Mouse (Mus musculus) splenic B cell, adult 2 months (primary cell): ENCODE results near the gene Ftcd.

Experiments used
- DNase-seq: peaks from one replicate; pipeline ENCODE4 v3.0.0-alpha.2; 2011; ENCODE audit warnings: low read depth, low spot score
- H3K27me3 ChIP-seq: 2 replicates; pipeline ENCODE4 v1.6.1; 2012; ENCODE audit warnings: mild to moderate bottlenecking, low read length, moderate library complexity, mixed read lengths; ENCODE audit not compliant: control insufficient read depth, poor library complexity, insufficient read depth, severe bottlenecking
- H3K36me3 ChIP-seq: 2 replicates; pipeline ENCODE4 v1.6.1; 2012; ENCODE audit warnings: mild to moderate bottlenecking, low read length, moderate library complexity, mixed read lengths; ENCODE audit not compliant: control insufficient read depth, poor library complexity, insufficient read depth, severe bottlenecking

Gene Ftcd

DNA sequence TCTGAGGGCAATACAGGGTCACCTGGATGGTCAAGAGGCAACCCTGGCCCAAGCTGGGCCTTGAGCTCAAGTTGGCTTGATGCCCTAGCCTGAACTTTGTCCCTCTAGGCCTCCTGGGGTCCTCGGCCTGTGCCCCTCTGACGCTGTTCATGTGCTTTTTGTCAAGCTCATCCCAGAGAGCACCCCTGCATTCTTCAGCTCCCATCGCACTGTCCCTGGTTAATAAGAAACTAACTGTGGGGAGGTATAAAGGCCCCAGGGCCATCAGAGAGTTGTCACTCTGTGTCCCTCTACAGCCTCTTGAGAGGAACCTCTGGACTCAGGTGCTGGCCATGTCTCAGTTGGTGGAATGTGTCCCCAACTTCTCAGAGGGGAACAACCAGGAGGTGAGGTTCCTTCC lies at the start of gene Ftcd:
Gene Ftcd, plus strand, starts transcription at position 275 of the 400 bp plus-strand sequence.
- no peaks in the 10 kb centered on the region for H3K27me3 ChIP-seq
- no peak for DNase-seq
- H3K36me3 ChIP-seq, result no peaks in the 10 kb centered on the region

DNA sequence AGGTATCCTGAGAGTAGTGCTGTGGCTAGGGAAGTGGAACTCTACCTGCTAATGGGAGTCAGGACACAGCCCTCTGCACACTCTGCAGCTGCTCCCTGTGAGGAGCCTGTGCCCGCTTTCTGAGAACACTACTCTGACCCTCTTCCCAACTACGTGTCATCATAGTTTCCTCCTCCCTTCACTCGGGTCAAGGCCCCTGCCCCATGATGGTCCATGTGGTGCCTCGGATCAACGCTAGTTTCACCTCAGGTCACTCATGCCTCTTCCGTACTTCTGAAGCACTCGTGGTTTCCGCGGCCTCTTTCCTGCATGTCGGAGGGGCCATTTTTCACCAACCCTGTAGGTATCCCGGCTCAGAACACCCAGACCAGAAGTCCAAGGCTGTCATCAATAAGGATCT lies 44.5 kb upstream of the Ftcd start:
- Histone ChIP-seq H3K36me3 (no peaks in the 10 kb centered on the region), H3K27me3 (no peaks in the 10 kb centered on the region)
- DNase-seq, result no peak

DNA sequence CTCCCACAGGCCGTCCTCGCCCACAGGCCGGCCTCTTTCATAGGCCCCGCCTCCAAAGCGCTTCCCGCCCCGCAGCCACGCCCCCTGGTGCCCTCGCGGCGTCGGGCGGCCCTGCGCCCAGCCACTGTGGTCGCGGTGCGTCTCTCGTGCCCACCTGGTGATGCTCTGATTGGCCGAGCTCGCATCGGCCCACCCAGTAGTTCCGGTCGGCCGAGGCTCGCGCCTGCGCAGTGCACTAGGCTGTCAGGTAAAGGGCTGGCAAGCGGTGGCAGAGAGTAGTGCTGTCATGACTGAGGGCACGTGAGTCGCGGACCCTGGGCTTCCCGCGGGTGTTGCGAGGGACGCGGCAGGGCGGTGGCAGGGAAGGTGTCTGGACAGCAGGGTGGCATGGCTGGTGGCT lies 44.1 kb upstream of the Ftcd start, which contains the start of gene Lss:
Gene Lss, plus strand, starts transcription at position 214 of the 400 bp plus-strand sequence.
- DNase-seq, result peak; percentile 99
- H3K36me3 ChIP-seq, result no peaks in the 10 kb centered on the region
- H3K27me3 ChIP-seq, result no peaks in the 10 kb centered on the region

DNA sequence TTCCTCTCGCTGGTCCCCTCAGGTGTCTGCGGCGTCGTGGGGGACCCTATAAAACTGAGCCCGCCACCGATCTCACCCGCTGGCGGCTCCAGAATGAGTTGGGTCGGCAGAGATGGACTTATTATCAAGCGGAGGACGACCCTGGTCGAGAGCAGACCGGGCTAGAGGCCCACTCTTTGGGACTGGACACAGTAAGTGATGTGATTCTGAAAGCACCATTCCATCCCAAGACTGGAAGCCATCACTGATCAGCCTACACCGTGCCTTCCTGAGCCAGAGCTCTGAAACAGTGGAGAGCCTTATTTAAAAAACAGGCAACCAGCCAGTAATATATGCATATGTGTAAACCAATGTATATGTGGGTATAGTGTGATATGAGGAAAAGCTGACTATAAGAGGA lies 43.6 kb upstream of the Ftcd start:
- Histone ChIP-seq H3K36me3 (no peaks in the 10 kb centered on the region), H3K27me3 (no peaks in the 10 kb centered on the region)
- no peak for DNase-seq

DNA sequence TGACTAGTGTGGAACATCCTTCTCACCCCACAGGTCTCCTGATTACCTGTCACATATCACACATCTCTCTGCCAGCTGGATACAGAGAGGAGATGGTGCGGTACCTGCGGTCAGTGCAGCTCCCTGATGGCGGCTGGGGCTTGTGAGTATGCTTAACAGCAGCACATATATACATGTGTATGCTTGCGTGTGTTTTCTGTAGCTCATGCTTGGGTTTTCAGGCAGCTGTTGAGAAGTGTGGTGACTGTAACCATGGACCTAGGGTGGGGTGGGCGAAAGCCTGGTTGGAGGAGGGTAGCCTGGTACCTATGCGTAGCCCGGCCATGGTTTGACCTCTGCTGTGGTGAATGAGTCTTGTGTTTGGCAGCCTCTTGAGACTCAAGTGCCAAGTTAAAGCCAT lies 39.9 kb upstream of the Ftcd start:
- DNase-seq, result no peak
- H3K36me3 ChIP-seq, result no peaks in the 10 kb centered on the region
- no peaks in the 10 kb centered on the region for H3K27me3 ChIP-seq

DNA sequence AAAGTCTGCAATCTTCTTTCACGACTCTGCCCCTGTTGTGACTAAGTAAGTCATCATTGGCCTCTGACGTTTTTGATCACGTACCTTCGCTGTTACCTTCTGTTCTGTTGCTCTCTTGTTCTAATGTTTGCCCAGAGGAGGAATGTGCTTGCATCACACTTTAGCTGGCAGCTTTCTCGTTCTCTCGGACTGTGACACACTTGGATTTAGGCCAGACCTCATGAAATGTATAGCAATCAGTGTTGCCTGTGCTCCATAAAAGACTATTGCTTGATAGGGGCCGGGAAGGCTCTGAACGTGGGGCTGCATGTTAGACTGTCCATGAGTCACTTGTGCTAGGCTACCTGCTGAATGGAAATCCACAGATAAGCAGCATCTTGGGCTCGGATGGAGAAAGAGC lies 37.8 kb upstream of the Ftcd start:
- no peak for DNase-seq

DNA sequence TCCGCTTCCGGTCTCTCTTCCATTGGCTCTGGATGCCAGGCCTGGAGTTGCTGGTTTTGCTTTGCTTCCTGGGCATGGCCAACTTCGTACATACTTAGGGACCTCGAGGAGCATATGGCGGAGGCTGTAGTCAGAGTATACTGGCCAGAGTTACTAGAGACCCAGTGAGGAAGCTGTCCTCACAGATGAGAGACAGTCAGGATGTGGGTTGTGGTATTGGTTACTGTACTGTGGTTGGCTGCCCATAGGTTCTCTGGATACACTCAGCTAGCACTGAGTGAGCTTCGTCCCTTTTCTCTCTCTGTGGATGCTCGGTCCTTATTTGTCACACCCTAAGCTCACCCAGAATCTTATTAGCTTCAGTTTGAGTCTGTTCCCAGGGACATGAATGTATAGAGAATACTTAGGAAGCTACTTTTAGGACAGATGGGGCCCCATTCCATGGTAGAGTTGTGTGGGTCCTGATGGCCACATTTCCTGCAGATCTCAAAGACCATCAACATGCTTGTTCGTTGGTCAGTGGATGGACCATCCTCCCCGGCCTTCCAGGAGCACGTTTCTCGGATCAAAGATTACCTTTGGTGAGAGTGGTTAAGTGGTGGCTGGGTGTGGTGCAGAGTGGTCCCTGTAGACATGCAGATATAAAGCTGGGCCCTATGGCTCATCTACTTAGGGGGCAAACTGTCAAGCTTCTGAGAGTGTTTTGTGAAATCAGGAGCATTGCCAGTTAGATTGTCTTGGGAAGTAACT lies 33.9 kb upstream of the Ftcd start:
- DNase-seq, result peak; percentile 59
- Histone ChIP-seq H3K36me3 (no peaks in the 10 kb centered on the region; the same call in 1 of the 2 replicates), H3K27me3 (no peaks in the 10 kb centered on the region)

More for the DNA sequence above, 37.8 kb upstream of the Ftcd start:
- Histone ChIP-seq H3K27me3 (no peaks in the 10 kb centered on the region), H3K36me3 (no peaks in the 10 kb centered on the region)

DNA sequence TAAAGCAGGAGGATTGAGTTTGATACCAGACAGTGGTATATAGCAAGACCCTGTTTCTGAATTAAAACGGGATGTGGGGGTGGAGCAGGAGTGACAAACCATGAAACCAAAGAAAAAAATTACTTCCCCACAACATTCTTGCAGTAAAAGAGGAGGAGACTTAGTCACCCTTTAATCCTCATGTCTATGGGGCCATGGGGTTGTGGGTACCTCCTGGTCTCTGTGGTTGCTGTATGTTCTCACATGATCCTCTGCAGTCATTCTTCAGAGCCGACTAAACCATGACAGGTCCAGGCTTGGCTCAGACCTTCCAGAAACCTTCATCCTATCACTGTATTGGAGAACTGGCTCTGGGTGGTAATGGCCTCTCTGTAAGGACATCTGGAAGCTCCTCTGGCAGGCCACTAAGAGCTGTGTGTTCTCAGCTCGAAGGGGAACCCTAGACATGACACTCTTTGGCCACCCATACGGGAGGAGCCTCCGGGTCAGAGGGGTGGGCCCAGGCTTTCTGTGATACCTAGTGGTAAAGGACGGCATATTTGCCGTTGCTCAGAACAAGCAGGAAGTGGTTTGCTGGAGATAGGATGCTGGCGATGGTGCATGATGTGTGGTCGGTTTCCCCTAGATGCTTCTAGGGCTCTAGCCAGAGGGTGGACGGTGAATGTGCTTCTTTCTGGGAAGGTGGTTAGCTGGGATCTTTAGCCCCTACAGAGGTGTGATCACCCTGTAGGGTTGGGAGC lies 32.6 kb upstream of the Ftcd start:
- no peaks in the 10 kb centered on the region for H3K27me3 ChIP-seq
- DNase-seq, result peak; percentile 43
- H3K36me3 ChIP-seq, result no peaks in the 10 kb centered on the region; the same call in 1 of the 2 replicates

DNA sequence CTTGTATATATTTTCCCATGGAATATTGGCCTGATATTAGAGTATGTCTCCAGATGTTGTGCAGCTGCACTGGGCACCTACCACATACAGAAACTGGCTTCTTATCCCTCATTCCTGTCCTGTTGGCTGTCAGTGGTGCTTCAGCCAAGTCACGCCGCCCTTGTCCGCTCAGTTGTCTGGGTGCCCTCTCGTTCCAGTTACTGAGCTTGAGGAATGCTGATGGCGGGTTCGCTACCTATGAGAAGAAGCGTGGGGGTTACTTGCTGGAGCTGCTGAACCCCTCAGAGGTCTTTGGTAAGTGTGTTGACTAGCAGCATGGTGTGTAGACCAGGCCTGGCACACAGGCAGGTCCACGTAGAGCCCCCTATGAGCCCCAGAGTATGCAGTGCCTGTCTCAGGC lies 28.9 kb upstream of the Ftcd start:
- DNase-seq, result no peak
- H3K36me3 ChIP-seq, result no peaks in the 10 kb centered on the region; the same call in 1 of the 2 replicates
- H3K27me3 ChIP-seq, result no peaks in the 10 kb centered on the region

DNA sequence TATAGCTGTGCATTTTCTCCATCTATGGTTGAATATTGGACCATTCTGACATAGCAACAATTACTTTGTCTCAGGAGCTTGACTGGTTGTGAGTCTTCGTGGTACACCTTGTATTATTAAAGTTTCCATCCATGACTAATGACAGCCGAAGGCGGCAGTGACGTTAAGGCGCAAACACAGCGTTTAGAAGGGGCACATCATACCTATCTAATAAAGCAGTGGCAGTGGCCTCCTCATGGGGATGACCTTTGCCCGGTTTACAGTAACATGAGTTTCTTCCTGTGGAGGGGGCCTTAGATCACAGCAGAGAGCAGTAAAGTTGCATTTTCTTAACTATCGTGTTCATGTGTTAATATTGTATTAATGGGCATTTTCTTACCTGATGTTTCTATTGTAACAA lies 27.2 kb upstream of the Ftcd start:
- H3K27me3 ChIP-seq, result no peaks in the 10 kb centered on the region
- DNase-seq, result no peak
- H3K36me3 ChIP-seq, result no peaks in the 10 kb centered on the region; the same call in 1 of the 2 replicates

DNA sequence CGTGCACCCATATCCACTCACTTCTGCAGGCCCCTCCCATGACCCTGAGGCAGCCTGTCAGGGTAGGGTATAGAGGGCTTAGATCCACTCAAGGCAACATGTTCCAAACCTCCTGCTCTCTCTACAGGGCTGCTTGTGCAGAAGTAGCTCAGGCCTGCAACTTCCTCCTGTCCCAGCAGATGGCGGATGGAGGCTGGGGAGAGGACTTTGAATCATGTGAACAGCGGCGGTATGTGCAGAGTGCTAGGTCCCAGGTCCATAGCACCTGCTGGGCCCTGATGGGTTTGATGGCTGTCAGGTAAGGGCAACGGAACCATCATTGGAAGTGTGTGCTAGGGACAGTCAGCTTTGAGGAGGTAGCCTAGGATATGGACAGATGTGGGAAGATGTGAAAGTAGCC lies 25.0 kb upstream of the Ftcd start:
- Histone ChIP-seq H3K27me3 (no peaks in the 10 kb centered on the region), H3K36me3 (peaks cover 1% of the 10 kb centered on the region)
- DNase-seq, result no peak

DNA sequence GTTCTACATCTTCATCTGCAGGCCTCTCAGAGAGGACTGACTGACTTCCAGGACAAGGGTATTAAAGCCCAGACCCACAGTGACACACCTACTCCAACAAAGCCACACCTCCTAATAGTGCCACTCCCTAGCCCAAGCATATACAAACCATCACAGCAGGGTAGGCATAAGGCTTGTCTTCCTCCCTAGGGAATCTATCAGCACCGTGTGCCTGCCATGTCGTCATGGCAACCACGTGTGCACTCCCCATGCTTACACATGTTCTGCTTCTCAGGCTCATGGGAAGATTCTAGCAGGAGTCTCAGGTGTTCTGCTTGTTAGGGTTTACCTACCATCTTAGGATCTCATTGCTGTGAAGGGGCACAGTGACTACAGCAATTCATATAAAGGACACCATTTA lies 23.9 kb upstream of the Ftcd start:
- Histone ChIP-seq H3K27me3 (no peaks in the 10 kb centered on the region), H3K36me3 (peaks cover 1% of the 10 kb centered on the region)
- DNase-seq, result no peak

DNA sequence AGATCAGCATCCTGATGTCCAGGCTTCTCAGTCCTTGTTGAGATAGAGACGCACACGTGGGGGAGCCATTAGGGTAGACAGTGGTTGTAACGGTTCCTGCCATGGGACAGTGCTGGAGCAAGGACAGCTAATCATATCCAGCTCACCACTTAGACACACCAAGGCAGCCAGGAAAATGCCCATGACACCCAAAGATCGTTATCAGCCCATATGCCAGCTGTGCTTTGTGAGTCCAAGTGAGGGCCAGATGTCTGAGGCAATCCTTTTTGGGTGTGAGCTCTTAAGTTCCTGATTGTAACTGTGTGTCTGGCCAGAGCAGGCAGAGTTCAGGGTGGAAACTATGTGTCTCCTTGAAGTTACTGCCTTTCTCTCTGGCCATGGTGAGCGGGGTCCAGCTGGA lies 21.4 kb upstream of the Ftcd start:
- H3K36me3 ChIP-seq, result peaks cover 1% of the 10 kb centered on the region; the same call in 1 of the 2 replicates
- no peaks in the 10 kb centered on the region for H3K27me3 ChIP-seq
- DNase-seq, result no peak

DNA sequence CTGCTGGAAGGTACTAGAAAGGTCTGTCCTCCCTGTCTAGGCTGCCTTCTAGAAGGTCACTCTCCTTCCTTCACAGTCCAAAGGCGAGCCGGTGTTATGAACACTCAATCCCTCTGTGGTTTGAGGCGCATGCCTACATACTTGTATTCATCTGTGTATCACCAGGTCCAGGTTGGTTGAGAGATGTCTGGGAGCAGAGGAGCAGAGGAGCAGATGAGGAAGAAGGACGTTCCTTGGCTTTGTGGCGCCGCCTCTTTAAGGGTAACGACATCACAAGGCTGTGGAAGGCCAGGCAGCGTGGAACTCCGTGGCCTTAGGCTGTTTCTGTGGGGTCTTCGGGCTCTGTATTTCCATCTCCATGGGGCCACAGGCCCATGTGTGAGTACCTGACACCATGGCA lies 13.5 kb upstream of the Ftcd start, which contains the start of gene Spatc1l:
Gene Spatc1l, plus strand, starts transcription at position 301 of the 400 bp plus-strand sequence.
- no peak for DNase-seq
- Histone ChIP-seq H3K27me3 (no peaks in the 10 kb centered on the region), H3K36me3 (no peaks in the 10 kb centered on the region)

DNA sequence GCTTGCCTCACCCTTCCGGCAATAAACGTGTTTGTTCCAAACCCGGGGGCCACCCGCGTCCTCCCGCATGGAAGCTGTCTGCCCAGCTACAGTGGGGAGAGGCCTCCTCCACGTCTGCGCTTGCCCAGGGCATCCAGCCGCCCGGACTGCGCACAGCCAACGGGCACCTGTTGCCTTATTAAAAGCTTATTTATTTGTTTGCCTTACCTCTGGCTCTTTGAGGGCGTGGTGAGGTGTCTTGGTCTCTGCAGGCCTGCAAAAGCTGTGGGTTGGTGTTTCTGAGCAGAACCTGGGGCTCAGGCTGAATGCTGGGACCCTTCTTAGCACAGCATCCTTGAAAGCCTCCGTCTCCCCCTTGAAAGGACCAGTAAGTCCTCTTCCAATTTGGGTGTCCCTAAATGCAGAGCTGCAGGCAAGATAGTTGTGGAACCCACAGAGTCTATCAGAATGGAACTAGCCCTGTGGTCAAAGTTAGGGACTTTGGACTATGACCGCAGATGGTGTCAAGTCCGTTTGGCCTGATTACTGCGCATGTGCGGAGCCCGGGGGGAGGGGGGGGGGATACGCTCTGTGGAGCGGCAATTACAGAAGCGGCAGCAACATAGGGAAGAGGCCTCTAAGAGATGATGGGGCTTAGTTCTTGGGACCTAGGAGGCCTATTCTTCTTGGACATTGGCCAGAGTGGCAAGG lies 5.3 kb upstream of the Ftcd start:
- DNase-seq, result no peak
- H3K27me3 ChIP-seq, result no peaks in the 10 kb centered on the region
- H3K36me3 ChIP-seq, result no peaks in the 10 kb centered on the region
